Mouse (Mus musculus) left cerebral cortex, adult 18-20 months (tissue): ENCODE results near the gene Gsg1. TPM values are rescaled to one million over a fixed set of nuclear protein-coding genes. Genes with fewer than 3 reads are reported as not detected.
A peak's percentile ranks its signal among the peaks of the same experiment; 100 is the strongest.

Experiments
- DNase-seq, 2 experiments: peaks; one replicate each; pipeline ENCODE4 v3.0.0; 2021 to 2022; ENCODE audit warnings: low spot score in 2 of 2, mixed read lengths in 1 of 2
- total RNA-seq, 2 experiments: library from RNA; stranded (reverse); gene quantifications; 2 replicates each; pipeline ENCODE4 v1.2.3; 2021

Gene Gsg1
- total RNA-seq, 2 experiments from 2014 or later: not detected

DNA sequence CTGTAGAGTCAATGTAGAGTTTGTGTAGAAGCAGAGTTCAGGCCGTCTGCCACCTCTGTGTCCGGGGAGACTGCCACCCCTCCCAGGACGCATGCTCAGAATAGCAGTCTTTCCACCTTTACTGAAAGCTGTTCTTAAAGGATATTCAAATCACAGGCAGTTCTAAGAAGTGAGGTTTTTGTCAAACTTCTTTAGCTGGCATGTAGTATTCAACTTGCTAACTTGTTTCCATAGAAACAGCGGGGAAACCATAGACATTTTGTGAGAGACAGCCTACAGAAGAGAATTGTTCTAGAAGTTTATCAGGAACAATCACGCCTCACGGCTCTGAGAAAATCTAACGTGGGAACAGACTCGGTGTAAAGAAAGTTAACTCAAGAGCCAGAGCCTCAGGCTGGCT, 47.2 kb downstream of the Gsg1 start:
- DNase-seq: no peak

DNA sequence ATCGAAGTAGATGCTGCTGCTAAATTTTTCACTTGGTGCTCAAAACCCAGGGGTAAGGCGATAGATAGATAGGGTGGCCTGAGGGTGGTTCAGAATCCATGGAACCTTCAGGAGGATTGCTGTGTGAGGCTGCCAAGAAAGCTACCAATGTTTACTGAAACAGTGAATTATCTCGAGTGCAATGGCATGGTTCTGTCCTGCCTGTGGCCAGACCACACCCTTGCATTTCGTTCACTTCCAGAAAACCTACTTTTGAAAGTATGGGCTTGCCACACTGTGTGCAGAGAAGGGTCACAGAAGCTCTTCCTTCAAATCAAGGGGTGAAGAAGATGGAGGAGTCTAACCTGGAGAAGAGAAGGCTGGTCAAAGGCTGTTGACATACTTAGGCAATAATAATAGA, 48.3 kb downstream of the Gsg1 start:
- DNase-seq: no peak

DNA sequence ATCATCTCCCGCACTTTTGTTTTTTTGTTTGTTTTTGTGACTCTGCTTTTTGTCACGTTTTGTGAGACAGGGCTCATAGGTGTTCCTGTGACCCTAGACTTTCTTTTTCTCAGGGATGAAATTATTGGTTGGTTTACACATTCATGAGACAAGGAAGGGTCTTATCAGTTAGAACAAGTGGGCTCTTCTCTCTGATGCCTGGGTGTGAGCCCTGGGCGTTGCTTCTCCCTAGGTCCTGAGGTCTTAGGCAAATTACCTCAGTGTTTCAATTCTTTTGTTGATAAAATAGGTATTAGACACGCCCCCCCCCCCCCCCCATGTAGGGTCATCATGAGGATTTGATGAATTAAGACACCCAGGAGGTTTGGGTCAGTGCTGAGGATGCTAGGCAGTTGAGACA, 49.3 kb downstream of the Gsg1 start:
- DNase-seq: no peak

DNA sequence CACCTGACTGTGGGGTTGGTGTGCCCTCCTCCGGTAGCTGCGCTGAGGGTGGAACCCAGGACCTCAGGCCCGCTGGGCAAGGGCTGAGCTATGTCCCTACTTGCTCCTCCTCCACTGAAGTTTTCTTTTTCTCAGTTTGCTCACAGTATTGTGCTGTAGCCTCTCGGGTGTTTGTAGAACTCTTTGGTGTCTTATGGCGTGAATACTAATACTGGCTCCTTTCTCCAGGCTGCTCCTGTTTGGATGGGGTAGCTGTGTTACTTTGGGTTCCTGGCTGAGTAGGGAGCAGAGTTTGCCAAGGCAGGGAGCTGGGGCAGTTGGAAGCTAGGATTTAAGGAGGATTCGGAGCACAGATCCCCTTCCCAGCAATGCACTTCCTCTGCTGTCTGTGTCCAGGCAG, 50.4 kb downstream of the Gsg1 start:
- DNase-seq: no peak

DNA sequence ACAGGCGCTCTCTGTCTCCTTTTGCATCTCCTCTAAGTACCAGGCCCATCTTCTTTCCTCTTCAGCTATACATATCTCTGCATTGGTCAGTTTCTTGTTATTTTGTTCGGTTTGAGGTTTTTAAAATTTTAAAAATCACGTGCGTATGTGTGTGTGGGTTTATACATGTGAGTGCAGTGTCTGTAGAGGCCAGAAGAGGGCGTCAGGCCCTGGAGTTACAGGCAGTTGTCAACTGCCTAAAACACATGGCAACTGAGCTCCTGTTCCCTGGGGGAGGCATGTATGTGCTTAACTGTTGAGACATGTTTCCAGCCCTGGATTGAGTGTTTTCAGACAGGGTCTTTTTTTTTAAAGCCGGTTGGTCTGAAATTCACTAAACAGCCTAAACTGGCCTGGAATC, 51.5 kb downstream of the Gsg1 start:
- DNase-seq: no peak

DNA sequence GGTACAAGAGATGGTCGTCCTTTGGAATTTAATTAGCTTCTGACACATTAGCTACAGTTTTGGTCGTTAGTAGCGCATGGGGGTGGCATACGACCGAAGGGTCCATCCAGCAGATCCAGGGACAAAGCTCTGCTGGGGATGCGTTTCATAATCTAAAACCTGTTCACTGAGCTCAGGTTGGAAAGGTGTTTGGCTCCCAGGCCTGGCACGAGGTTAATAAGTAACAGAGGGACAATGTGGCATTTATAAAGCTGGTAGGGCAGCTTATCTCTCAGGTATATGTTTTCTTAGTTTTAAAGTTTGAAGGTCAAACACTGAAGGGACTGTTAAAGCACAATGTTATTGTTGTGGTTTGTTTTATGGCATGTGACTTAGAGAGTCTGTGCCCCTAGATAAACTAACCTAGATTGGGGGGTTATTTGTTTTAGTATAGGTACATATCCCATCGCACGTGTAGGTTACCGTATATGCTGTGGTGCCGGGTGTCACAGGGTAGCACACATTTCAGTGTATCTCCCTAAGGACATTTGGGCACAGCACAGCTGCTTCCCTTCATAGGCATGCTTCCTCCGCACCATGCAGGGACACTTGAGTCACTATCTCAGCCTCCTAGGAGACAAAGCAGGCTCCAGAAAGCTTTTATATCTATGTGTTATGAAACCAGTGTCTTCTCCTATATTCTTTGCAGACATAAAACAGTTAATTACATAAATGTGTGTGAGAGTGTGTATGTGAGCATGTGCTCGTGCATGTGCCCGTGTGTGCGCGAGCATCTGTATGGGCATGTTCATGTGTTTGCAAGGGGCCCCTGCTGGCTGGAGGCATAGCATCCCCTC, 53.8 kb downstream of the Gsg1 start:
- DNase-seq: peak; percentile 47 to 56

DNA sequence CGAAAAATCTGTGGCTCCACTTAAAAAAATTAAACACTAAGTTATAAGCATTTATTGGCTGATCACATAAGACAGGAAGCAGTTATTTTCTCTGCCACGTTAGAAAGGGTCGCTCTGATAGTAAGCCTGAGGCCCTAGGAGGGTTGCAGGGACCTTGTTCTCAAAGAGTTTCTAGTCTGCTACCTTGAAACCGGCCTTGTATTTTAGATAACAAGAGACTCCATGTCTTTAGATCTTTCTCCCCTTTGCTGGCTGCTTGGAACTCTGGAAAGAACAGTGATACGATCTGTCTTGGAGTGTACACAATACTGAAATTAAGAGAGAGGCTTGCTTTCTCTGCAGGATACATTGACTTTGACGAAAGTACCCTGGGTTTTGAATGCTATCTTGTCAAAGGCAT, 55.4 kb downstream of the Gsg1 start:
- DNase-seq: no peak

DNA sequence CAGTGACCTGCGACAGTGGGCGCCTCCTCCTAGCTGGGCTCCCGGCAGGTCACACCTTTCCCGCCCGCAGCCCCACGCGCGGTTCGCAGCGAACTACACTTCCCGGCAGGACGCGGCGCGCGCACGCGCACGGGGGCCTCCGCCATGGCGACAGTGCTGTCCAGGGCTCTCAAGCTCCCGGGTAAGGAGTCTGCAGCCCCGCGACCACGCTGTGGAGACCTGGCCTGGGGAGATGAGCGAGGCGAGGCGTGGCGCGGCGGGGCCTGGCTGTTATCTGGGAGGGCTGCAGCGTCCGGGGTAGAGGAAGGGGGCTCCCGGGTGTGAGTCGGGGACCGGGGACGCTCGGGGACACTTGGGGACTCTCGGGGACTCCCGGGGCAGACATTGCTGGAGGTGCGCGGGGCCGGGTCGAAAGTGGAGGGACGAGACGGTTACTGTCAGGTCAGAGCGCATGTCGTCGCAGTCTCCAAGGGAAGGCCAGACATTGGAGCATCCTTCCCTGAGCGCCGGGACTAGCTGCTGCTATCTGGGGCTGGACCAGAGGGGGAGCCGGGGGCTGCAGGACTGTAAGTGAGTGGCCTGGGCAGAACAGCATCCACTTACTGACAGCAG, 56.1 kb downstream of the Gsg1 start, which contains the start of the genes Fam234b and Hebp1:
TSS of gene Fam234b (plus strand) at position 57 of the 612 bp plus-strand sequence.
TSS of gene Hebp1 (minus strand) at position 102 of the 612 bp plus-strand sequence.
- peak; percentile 88 to 91 for DNase-seq

DNA sequence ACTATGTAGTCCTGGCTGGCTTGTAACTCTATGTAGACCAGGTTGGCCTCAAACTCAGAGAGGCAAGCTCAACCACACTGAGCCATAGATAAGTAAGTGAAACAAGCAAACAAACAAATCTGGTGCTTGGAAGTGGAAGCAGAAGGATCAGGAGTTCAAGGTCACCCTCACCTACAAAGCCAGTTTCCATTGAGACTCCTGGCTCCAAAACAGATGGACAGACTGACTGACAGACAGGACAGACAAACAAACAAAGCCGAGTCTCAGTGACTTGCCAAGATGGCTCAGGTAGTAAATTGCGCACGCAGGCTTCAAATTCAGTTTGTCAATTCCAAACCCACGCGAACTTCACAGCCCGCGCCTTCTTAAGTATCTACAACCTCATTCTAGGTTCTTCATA, 56.7 kb downstream of the Gsg1 start:
- no peak for DNase-seq

DNA sequence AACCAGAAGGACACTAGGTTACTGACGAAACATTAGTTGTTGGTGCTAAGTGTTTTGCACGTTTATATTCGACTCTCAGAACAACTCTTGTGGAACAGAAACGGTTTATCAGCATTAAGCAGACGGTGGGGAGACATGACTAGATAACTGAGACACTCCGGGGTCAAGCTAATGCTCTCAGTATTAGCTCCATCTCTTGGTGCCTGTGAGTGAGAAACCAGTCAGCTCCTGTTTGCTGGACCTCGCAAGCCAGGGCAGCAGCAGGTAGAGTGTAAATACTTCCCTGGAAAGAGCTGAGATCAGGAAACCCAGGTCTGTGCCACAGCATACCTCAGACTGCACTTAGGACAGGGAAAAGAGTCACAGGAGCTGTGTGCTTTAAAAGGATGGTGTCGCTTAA, 57.4 kb downstream of the Gsg1 start:
- no peak for DNase-seq

DNA sequence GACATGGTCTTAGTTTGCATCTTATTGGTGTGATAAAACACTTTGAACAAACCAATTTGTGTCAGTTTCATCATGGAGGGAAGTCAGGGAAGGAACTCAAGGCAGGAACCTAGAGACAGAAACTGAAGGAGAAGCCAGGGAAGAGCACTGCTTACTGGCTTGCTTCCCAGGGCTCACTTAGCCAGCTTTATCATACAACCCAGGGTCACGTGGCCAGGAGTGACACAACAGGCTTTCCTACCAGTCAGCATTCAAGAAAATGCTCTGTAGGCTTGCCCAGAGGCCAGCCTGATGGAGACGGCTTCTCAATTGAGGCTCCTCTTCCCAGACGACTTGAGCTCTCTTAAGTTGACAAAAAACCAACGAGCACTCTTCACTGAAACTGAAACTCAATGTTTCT, 59.2 kb downstream of the Gsg1 start:
- DNase-seq: no peak

DNA sequence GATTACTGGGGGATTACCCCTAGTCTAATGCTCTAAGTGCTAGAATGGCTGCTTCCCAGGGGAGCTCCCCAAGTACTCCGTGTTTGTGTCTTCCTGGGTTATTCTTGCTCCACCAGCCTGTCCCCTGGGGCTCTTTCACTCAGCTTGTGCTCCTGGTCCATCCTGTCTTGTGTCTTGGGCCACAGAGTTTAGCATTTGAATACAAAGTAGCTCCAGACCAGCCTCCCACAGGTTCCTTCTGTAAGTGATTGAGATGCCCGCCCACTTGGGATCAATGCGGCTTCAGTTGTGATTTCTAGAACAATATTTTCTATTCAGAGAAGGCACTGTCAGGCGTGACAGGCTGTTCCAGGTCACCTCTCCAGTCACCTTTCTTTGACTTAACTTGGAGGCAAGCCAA, 60.4 kb downstream of the Gsg1 start:
- no peak for DNase-seq

DNA sequence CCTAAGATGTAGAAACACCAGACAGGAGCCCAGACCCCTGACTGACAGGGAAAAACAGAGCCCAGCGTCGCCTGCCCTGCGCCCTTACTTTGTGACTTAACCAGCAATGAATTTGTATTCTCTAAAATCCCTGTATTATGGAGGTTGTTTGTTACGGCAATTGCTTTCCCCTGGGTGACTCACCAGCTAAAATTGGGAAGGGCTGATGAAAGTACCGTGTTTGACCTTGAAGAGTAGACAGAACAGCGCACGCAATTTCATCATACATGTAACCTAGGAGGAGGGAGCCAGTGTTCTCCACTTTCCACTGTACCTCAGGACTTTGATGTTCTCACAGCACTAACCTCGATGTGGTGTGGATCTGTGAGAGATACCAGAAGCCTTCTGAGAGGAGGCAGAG, 61.2 kb downstream of the Gsg1 start:
- no peak for DNase-seq

DNA sequence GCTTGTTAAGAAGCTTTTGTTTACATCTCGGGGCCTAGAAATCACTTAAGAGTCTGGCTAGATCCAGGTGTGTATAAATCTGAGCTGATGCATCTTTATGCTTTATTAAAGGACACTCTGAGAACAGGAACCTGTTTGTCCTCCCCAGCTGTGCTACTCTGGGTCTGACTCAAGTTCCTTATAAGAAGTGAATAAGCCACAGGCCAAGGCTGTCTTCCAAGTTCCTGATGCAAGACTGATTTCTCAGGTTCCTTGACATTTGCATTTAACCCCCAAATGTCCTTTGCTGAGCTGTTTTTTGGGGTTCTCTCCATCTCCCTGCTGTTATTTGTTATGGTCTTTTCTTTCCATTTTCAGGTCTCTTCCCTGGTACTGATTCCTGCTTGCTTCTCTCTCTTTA, 62.2 kb downstream of the Gsg1 start:
- no peak for DNase-seq

DNA sequence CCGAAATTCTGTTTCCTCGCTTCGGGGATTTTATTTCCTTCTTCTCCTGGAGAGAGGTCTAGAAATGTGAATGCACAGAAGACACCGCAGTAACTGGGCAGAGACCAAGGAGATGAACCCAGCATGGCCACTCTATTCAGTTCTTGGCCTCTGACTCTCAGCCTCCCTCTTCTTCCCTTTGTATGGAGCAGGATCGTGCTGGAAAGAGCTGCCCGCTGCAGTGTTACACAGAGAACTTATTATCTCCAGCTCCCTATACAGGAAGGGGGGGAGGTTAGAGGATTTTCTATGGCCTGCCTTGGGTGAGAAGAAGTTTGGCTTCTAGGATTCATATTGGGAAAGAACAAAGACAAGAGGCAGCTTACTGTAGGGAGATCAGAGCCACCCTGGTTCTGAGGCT, 64.0 kb downstream of the Gsg1 start:
- DNase-seq: no peak

DNA sequence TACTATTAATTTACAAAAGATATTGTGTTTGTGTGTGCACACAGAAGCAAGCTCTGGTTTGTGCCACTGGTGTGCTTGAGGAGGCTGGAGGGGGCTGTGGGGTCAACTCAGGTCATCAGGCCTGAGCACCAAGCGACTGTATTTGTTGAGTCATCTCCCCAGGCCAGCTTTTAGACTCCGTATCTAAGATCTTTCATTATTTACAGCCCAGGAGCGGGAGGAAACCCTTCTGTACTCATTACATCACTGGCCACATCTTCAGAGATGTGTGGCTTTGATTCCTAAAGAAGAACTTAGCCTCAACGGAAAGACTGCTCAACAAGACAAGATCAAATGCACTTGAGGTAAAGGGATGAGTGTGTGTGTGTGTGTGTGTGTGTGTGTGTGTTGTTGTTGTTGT, 65.5 kb downstream of the Gsg1 start:
- DNase-seq: no peak

Other genes starting within 250 kb of the Gsg1 start
- gene Ddx47, start 242.7 kb downstream of the Gsg1 start, total RNA-seq: 10 to 100 TPM; 58.3 to 59.1 TPM
- under 1 TPM; 0.26 to 0.79 TPM for gene Gprc5a, start 188.7 kb downstream of the Gsg1 start, total RNA-seq
- not detected for gene Gprc5d, start 136.1 kb downstream of the Gsg1 start, total RNA-seq
- 100 to 1,000 TPM; 183 to 192 TPM for gene Fam234b, start 56.4 kb downstream of the Gsg1 start, total RNA-seq
- gene Hebp1, start 56.3 kb downstream of the Gsg1 start, total RNA-seq: 10 to 100 TPM; 52.6 to 57.5 TPM
- not detected for gene Pbp2, start 56.1 kb upstream of the Gsg1 start, total RNA-seq
- gene Emp1, start 108.2 kb upstream of the Gsg1 start, total RNA-seq: 1 to 10 TPM; 3.4 to 6.6 TPM